Mouse (Mus musculus) megakaryocyte, embryonic 14.5 days (primary cell): Measurements from ENCODE around the gene H2-D1.

Experiments used
- FLI1 ChIP-seq: IDR thresholded peaks from 2 replicates; pipeline ENCODE4 v1.6.1; 2012; ENCODE audit warnings: low read length, inconsistent platforms, mixed read lengths
- GATA1 ChIP-seq: IDR thresholded peaks from 3 replicates; pipeline ENCODE4 v1.6.1; 2012; ENCODE audit warnings: mixed read lengths, low read length, inconsistent platforms, borderline replicate concordance

GRCm38 (mm10) chr17:35304478-35304877 lies 41.9 kb downstream of the H2-D1 start:
- no peak for TF ChIP-seq GATA1
- no peak for TF ChIP-seq FLI1
